Mouse (Mus musculus): Measurements from ENCODE around the gene Cldn15.

The Cldn15 gene

DNA sequence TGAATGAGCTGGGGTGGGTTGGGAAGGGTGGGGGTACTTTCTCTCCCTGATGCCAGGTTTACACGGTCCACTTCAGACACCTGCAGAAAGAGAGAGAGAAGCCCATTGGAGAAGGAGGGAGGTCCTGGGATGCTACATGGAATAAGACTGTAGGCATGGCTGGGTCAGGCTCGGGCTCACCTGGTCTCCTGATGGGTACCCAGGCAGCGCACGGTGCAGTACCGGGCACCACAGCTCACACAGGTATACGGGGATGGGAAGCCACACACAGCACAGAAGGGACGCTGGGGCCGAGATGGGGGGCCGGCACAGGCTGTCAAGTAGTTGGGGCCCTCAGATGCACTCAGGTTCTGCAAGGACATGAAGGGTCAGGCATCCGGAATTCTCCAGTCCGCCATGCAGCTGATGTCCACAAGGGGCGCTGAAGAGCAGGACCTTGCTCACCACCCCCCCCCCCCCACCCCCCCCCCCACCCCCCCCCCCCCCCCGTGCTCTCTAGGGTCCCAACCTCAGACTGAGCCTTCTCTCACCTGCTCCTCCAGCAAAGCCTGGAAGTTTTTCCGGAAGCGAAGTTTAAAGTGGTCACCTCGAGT is 16.0 kb downstream of the Cldn15 start:
- DNase-seq (ENCODE audit: low spot score in 2 of 2), result no peak

DNA sequence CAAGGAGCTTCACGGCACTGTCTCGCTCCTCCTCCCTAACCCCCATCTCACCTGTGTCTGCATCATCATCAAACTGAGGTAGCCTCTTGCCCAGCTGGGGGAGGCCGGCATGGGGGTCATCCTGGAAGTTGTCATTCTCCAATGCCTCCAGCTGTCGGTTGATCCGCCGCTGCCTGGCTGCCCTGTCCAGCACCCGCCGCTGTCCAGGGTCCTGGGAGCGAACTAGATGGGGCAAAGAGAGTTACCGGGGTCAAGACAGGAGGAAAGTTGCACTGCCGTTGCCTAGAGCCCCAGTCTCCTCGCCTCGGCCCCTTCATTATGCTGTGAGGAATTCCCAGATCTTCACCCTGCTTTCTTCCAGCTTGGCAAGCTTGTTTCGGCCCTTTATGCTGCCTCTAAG is 18.4 kb downstream of the Cldn15 start:
- DNase-seq (ENCODE audit: low spot score in 2 of 2), result no peak

- DNase-seq (ENCODE audit: low spot score in 2 of 2), result peak in 1 of 2 experiments; percentile 92
These were observed 20.3 kb downstream of the Cldn15 start, which contains the start of gene Plod3 for GRCm38 (mm10) chr5:136986695-136987137. Gene Plod3 (plus strand): TSS chr5:136987019.

GRCm38 (mm10) chr5:136987138-136987933 is 20.9 kb downstream of the Cldn15 start:
- peak; percentile 76 to 86 for DNase-seq (ENCODE audit: low spot score in 2 of 2)

DNA sequence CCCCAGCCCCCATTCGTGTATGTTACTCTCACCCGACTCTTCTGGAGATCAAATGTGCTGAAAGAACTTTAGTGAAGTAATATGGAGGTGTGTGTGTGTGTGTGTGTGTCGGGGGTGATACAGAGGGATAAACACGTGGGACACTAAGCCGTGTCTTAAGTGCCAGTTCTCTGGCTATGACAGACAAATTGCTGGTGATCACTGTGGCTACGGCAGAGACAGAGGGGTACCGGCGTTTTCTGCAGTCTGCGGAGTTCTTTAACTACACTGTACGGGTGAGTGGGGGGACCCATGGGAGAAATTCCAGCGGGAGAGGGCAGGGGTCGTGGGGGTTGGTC is 21.5 kb downstream of the Cldn15 start, which contains the start of gene Znhit1:
TSS of gene Znhit1 (minus strand) at position 88 of the 338 bp plus-strand sequence.
- DNase-seq (ENCODE audit: low spot score in 2 of 2), result no peak

DNA sequence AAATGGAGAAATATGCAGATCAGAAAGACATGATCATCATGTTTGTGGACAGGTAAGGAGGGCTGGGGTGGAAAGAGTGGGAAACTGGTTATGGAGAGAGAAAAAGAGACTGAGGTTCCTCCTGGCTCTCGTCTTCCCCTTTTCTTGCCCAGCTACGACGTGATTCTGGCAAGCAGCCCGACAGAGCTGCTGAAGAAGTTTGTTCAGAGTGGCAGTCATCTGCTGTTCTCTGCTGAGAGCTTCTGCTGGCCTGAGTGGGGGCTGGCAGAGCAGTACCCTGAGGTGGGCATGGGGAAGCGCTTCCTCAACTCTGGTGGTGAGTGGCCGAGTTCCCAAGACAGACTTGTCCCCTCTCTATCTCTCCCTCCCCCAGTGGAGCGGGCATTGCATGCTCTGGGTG is 22.0 kb downstream of the Cldn15 start:
- DNase-seq (ENCODE audit: low spot score in 2 of 2), result no peak

DNA sequence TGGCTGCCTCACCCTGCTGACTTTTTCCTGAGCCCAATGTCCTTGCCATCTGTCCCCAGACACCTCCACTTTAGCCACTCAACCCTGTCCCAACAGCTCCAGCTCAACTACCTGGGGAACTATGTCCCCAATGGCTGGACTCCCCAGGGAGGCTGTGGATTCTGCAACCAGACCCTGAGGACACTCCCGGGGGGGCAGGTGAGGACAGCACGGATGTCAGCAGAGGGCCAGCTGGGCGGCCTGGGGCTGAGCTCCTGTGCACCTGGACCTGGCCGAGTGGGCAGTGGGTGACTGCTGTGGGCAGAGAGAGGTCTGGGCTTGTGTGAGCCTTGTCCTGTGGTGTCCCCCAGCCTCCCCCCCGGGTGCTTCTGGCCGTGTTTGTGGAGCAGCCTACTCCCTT is 23.4 kb downstream of the Cldn15 start:
- DNase-seq (ENCODE audit: low spot score in 2 of 2), result no peak

DNA sequence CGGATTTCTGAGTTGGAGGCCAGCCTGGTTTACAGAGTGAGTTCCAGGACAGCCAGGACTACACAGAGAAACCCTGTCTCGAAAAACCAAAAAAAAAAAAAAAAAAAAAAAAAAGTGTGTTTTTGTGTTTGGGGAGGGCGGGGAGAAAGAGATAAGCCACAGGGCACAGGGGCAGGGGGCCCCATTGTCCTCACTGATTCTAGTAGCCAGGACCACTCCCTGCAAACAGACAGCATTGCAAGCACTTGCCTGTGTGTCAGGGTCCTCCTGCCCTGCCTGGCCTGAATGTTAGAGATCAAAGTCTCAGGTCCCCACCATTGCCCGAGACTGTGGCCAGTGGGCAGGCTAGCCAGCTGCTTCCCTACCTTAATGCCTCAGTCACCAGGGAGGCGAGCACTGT is 33.0 kb downstream of the Cldn15 start:
- no peak for DNase-seq (ENCODE audit: low spot score in 2 of 2)

DNA sequence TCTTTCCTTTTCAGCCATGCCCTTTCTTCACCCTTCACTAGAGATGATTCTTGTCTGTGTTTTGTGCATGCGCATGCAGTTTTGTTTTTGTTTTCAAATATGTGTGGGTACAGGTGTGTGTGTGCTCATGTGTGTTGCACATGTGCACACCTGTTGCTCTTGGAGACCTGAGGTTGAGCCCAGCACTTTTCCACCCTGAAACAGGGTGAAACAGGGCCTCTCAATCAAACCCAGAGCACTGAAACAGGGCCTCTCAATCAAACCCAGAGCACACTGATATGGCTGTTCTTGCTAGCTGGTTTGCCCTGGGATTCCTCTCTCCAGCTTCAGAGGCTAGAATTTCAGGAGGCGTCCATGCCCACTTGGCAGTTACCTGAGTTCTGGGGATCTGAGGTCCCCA is 34.2 kb downstream of the Cldn15 start:
- DNase-seq (ENCODE audit: low spot score in 2 of 2), result no peak

DNA sequence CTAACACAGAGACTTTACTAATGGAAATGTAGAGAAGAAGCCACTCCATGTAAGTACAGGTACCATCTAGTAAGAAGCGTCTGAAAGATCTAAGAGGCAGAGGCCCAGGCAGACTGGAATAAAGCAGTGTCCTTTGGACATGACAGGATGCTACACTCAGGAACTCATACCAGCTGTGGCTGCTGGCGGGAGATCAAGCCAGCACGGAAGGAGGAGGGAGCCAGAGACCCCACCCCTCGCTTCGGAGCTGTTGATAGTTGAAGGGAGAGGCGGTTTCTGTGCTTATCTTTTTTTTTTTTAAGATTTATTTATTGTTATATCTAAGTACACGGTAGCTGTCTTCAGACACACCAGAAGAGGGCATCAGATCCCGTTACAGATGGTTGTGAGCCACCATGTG is 40.9 kb downstream of the Cldn15 start:
- no peak for DNase-seq (ENCODE audit: low spot score in 2 of 2)

DNA sequence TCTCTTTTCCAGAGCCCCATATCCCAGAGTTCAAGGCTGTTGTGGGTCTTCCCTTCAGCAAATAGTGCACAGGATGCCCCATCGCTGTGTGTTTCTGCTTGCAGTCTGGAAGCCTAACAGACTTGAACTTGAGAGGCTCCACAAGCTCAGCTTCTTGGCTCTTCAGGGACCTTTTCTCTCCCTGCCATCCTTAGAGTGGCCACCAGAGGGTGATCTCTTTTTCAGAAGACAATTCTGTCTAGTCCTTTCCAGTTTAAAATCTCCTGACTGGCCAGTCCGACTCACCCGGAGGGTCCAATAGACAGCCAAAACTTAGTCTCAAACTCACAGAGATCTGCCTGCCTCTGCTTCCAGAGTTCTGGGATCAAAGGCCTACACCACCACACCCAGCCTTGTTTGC is 43.6 kb downstream of the Cldn15 start:
- DNase-seq (ENCODE audit: low spot score in 2 of 2), result no peak

DNA sequence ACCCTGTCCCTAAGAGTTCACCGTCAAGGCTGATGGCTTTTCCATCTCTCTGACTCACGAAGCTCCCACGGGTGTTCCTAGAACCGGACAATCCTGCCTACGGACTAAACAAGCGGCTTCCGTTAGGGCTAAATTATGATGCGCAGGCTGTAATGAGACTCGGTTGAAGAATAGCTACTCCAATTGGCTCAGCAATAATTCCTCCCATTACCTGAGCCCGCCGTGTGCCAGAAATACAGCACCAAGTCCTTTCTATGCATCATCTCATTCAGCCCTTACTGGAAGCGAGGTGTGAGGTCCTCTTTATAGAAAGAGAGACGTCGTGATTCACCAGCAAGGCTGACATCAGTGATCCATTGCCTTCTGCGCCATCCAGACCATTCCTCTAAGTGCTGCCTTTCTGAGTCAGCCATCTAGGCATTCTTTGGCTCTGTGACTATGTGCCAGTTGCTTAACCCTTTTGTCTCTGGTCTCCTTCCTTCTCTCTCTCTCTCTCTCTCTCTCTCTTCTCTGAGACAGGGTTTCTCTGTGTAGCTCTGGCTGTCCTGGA is 46.1 kb downstream of the Cldn15 start:
- no peak for DNase-seq (ENCODE audit: low spot score in 2 of 2)

GRCm38 (mm10) chr5:137015913-137016312 is 49.5 kb downstream of the Cldn15 start:
- no peak for DNase-seq (ENCODE audit: low spot score in 2 of 2)

DNA sequence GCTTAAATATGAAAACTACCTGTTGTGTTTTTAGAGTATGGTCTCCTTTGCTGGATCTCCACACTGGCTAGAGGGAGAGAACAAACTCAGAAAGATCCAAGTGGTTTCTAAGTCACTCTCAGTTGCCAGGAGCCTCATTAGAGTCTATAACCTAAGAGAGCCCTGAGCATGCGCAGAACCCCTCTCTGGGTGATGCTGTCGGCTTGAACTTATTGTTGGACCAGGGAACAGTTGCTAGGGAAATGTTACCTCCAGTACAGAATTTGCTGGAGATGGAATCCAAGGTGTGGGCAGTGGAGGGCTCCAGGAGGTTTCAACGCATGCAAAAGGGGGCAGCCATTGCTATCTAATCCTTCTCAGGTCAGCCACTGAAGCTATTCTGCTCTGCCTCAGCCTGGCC is 57.9 kb downstream of the Cldn15 start:
- DNase-seq (ENCODE audit: low spot score in 2 of 2), result no peak

- peak in 1 of 2 experiments; percentile 75 for DNase-seq (ENCODE audit: low spot score in 2 of 2)
These were observed 58.7 kb downstream of the Cldn15 start for GRCm38 (mm10) chr5:137025132-137025531.
